Mouse (Mus musculus) midbrain, embryonic 14.5 days (tissue): ENCODE results near the gene Dnah7b. TPM values are rescaled to one million over a fixed set of nuclear protein-coding genes. Genes with fewer than 3 reads are reported as not detected.
"Not testable (repeated sequence)": the region's sequence is repeated elsewhere in the genome, so short reads cannot be mapped to it uniquely, and the experiment has no call there.

Experiments
- ATAC-seq: fragments of 200-750 bp; cut with Nextera tagmentation; 2 replicates; pipeline ENCODE4 v1.8.0; 2017; ENCODE audit warnings: moderate number of reproducible peaks, moderate library complexity; ENCODE audit not compliant: low FRiP score, low TSS enrichment
- DNase-seq: peaks from one replicate; pipeline ENCODE4 v3.0.0-alpha.2; 2015
- H3K27ac ChIP-seq: fragments of 300-500 bp; sonication (generic); replicated peaks from 2 replicates; pipeline ENCODE4 v1.5.1; 2014; ENCODE audit warnings: mild to moderate bottlenecking, low read depth, low read length, moderate library complexity
- H3K27me3 ChIP-seq: fragments of 300-500 bp; sonication (generic); 2 replicates; pipeline ENCODE4 v1.6.1; 2014; ENCODE audit warnings: low read length, control low read depth, mixed read lengths; ENCODE audit not compliant: control insufficient read depth, insufficient read depth
- H3K36me3 ChIP-seq: fragments of 300-500 bp; sonication (generic); 2 replicates; pipeline ENCODE4 v1.6.1; 2014; ENCODE audit warnings: low read length, control low read depth; ENCODE audit not compliant: control insufficient read depth, insufficient read depth
- H3K4me1 ChIP-seq: fragments of 300-500 bp; sonication (generic); 2 replicates; pipeline ENCODE4 v1.6.1; 2014; ENCODE audit warnings: mild to moderate bottlenecking, antibody characterized with exemption, low read length, control low read depth; ENCODE audit not compliant: control insufficient read depth, insufficient read depth
- H3K4me2 ChIP-seq: fragments of 300-500 bp; sonication (generic); 2 replicates; pipeline ENCODE4 v1.6.1; 2014; ENCODE audit warnings: mild to moderate bottlenecking, low read length, moderate library complexity
- H3K4me3 ChIP-seq: fragments of 300-500 bp; sonication (generic); replicated peaks from 2 replicates; pipeline ENCODE4 v1.5.1; 2014; ENCODE audit warnings: low read depth, low read length
- H3K9ac ChIP-seq: fragments of 300-500 bp; sonication (generic); replicated peaks from 2 replicates; pipeline ENCODE4 v1.6.1; 2014; ENCODE audit warnings: mild to moderate bottlenecking, low read length, moderate library complexity
- H3K9me3 ChIP-seq: fragments of 300-500 bp; sonication (generic); 2 replicates; pipeline ENCODE4 v1.6.1; 2016; ENCODE audit warnings: low read length, control low read depth, mixed read lengths; ENCODE audit not compliant: control insufficient read depth
- WGBS: fragments of 180-500 bp; shearing (Covaris S2); extraction: QIAGEN DNeasy Blood & Tissue Kit; methylation state at CpG from one replicate; pipeline ENCODE4 v1.1.7; 2014; 5-methylcytosine and 5-hydroxymethylcytosine counted together
- polyA plus RNA-seq: library from polyadenylated mRNA; unstranded; fragments of >200 nt; fragmentation: Nextera tagmentation; extraction: Ambion mirVana; gene quantifications from 2 replicates; pipeline ENCODE4 v1.2.1, GENCODE M21; 2014

The Dnah7b gene
- polyA plus RNA-seq, 1 experiment from 2014 or later: 4.4 TPM

GRCm38 (mm10) chr1:46100484-46100883 lies 34.4 kb downstream of the Dnah7b start:
- no peak for ATAC-seq
- H3K27me3 ChIP-seq: no peaks in the 10 kb centered on the region
- H3K4me3 ChIP-seq: no peak overlapping the region
- WGBS: 81% methylated on average over 2 of the region's 2 CpGs
- no peak overlapping the region for H3K27ac ChIP-seq
- H3K36me3 ChIP-seq: no peaks in the 10 kb centered on the region
- DNase-seq: no peak
- H3K9ac ChIP-seq: no peak overlapping the region
- no peaks in the 10 kb centered on the region for H3K9me3 ChIP-seq
- H3K4me1 ChIP-seq: no peaks in the 10 kb centered on the region
- H3K4me2 ChIP-seq: no peak overlapping the region

- not testable (repeated sequence) for H3K36me3 ChIP-seq, ATAC-seq, H3K4me2 ChIP-seq, H3K9me3 ChIP-seq, H3K4me3 ChIP-seq, H3K27ac ChIP-seq, H3K27me3 ChIP-seq, H3K9ac ChIP-seq, H3K4me1 ChIP-seq, DNase-seq
These were observed 46.5 kb downstream of the Dnah7b start for GRCm38 (mm10) chr1:46112606-46113005.

- not testable (repeated sequence) for H3K4me1 ChIP-seq, H3K9me3 ChIP-seq, H3K4me3 ChIP-seq, ATAC-seq, H3K27ac ChIP-seq, H3K9ac ChIP-seq, H3K4me2 ChIP-seq, H3K27me3 ChIP-seq, DNase-seq, H3K36me3 ChIP-seq
- 87% methylated on average over 2 of the region's 2 CpGs for WGBS
These were observed 51.1 kb downstream of the Dnah7b start for GRCm38 (mm10) chr1:46117179-46117578.

- H3K9me3 ChIP-seq: no peaks in the 10 kb centered on the region
- H3K4me3 ChIP-seq: no peak overlapping the region
- no peak overlapping the region for H3K4me2 ChIP-seq
- 71% methylated on average over 4 of the region's 4 CpGs for WGBS
- no peaks in the 10 kb centered on the region for H3K36me3 ChIP-seq
- H3K4me1 ChIP-seq: no peaks in the 10 kb centered on the region
- no peak overlapping the region for H3K27ac ChIP-seq
- H3K9ac ChIP-seq: no peak overlapping the region
- DNase-seq (no peak), ATAC-seq (no peak)
- H3K27me3 ChIP-seq: no peaks in the 10 kb centered on the region
These were observed 61.9 kb downstream of the Dnah7b start for GRCm38 (mm10) chr1:46128058-46128457.

- not testable (repeated sequence) for H3K36me3 ChIP-seq, H3K9ac ChIP-seq, H3K4me2 ChIP-seq, DNase-seq, H3K4me1 ChIP-seq, ATAC-seq, H3K9me3 ChIP-seq, H3K27ac ChIP-seq, H3K4me3 ChIP-seq, H3K27me3 ChIP-seq
- WGBS: 18% methylated on average over 2 of the region's 2 CpGs
These were observed 130.7 kb downstream of the Dnah7b start for GRCm38 (mm10) chr1:46196835-46197234.

GRCm38 (mm10) chr1:46201169-46201568 lies 135.1 kb downstream of the Dnah7b start:
- H3K27ac ChIP-seq, H3K9ac ChIP-seq, ATAC-seq, H3K4me3 ChIP-seq, H3K36me3 ChIP-seq, H3K9me3 ChIP-seq, H3K27me3 ChIP-seq, H3K4me1 ChIP-seq, DNase-seq, H3K4me2 ChIP-seq: not testable (repeated sequence)
- WGBS: 92% methylated on average over 9 of the region's 9 CpGs

GRCm38 (mm10) chr1:46210014-46210588 lies 144.0 kb downstream of the Dnah7b start:
- 55% methylated on average over 2 of the region's 2 CpGs for WGBS
- not testable (repeated sequence) for H3K36me3 ChIP-seq, H3K9ac ChIP-seq, H3K4me2 ChIP-seq, H3K9me3 ChIP-seq, H3K27me3 ChIP-seq, H3K4me3 ChIP-seq, H3K27ac ChIP-seq, H3K4me1 ChIP-seq, DNase-seq, ATAC-seq

- H3K9ac ChIP-seq, H3K27me3 ChIP-seq, H3K36me3 ChIP-seq, H3K27ac ChIP-seq, ATAC-seq, H3K4me1 ChIP-seq, H3K4me3 ChIP-seq, H3K9me3 ChIP-seq, H3K4me2 ChIP-seq: not testable (repeated sequence)
- DNase-seq: peak; percentile 15
- WGBS: 81% methylated on average over 2 of the region's 2 CpGs
These were observed 156.6 kb downstream of the Dnah7b start for GRCm38 (mm10) chr1:46222704-46223103.

- H3K27me3 ChIP-seq, H3K9ac ChIP-seq, H3K4me1 ChIP-seq, H3K36me3 ChIP-seq, H3K27ac ChIP-seq, H3K9me3 ChIP-seq, H3K4me3 ChIP-seq, DNase-seq, ATAC-seq, H3K4me2 ChIP-seq: not testable (repeated sequence)
These were observed 160.0 kb downstream of the Dnah7b start for GRCm38 (mm10) chr1:46226136-46226535.
